Comparison of ENCODE assay signal across 28 mouse cellular contexts in the genomic region with DNA sequence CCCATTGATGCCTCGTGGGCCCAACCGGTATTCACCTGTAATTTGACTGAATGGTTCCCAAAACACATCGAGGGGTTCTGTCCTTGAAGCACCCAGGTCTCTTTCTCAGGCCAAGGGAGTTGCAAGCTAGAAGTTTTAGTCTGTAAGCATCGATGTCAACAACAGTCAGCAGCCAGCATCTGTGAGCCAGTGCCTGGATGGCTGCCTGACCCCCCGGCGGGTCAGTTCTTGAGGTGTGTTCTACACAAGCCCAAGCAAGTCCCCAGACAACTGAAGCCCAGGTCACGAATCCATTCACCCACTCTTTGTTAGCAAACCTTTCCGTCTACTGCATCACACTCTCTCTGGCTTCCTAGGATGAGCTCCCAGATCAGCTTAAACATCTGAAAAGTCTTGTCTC. TPM values are rescaled to one million over a fixed set of nuclear protein-coding genes. Genes with fewer than 3 reads are reported as not detected.
"Had no signal": no experiment of that assay in that cellular context is flagged by ENCODE, and none has a peak within 500 bp of the region (broad histone marks: within the 10 kb centered on the region; RNA-seq: fewer than 3 reads in every experiment).

No protein-coding gene starts in this region.

- H3K27ac ChIP-seq: gastrocnemius, adult 2 months; heart, adult 2 months; hindbrain, embryonic 10.5 days; hindbrain, embryonic 12.5 days; hindbrain, embryonic 14.5 days; intestine, embryonic 15.5 days; layer of hippocampus, adult 2 months; left cerebral cortex, adult 2 months; limb, embryonic 13.5 days; limb, embryonic 15.5 days; liver, embryonic 12.5 days; liver, embryonic 14.5 days had no signal

- H3K27me3 ChIP-seq: heart, embryonic 12.5 days; hindbrain, embryonic 12.5 days; intestine, embryonic 15.5 days; limb, embryonic 13.5 days; limb, embryonic 15.5 days; liver, embryonic 12.5 days had no signal

- H3K36me3 ChIP-seq: heart, embryonic 12.5 days; hindbrain, embryonic 10.5 days; hindbrain, embryonic 12.5 days; intestine, embryonic 15.5 days; limb, embryonic 13.5 days; limb, embryonic 15.5 days; liver, embryonic 12.5 days had no signal

- H3K4me3 ChIP-seq: gastrocnemius, adult 2 months; heart, adult 2 months; heart, embryonic 12.5 days; hindbrain, embryonic 10.5 days; hindbrain, embryonic 12.5 days; intestine, embryonic 15.5 days; layer of hippocampus, adult 2 months; left cerebral cortex, adult 2 months; limb, embryonic 13.5 days; limb, embryonic 15.5 days; liver, embryonic 12.5 days had no signal

- H3K9me3 ChIP-seq: heart, embryonic 12.5 days; hindbrain, embryonic 10.5 days; hindbrain, embryonic 12.5 days; intestine, embryonic 15.5 days; limb, embryonic 13.5 days; limb, embryonic 15.5 days; liver, embryonic 12.5 days had no signal

- DNase-seq: gastrocnemius, adult 2 months; gastrocnemius, postnatal 10 days; gastrocnemius, postnatal 25 days; heart, adult 2 months; heart, postnatal 14 days; heart, postnatal 36 days; kidney, adult 18-20 months; kidney, adult 8-10 months; kidney, postnatal 10 days; kidney, postnatal 25 days; kidney, postnatal 4 days had no signal

- H3K4me2 ChIP-seq: heart, embryonic 12.5 days; hindbrain, embryonic 12.5 days; hindbrain, embryonic 14.5 days; intestine, embryonic 15.5 days; limb, embryonic 13.5 days; limb, embryonic 15.5 days; liver, embryonic 12.5 days had no signal

- H3K9ac ChIP-seq: heart, embryonic 12.5 days; hindbrain, embryonic 12.5 days; hindbrain, embryonic 14.5 days; intestine, embryonic 15.5 days; limb, embryonic 13.5 days; limb, embryonic 15.5 days; liver, embryonic 12.5 days; liver, embryonic 14.5 days had no signal

- ATAC-seq: hindbrain, embryonic 16.5 days; inflammation-experienced regulatory T-cells, adult 6 months; intestine, embryonic 15.5 days; intestine, postnatal 0 days; liver, embryonic 12.5 days had no signal

- H3K4me1 ChIP-seq: heart, embryonic 12.5 days; hindbrain, embryonic 10.5 days; hindbrain, embryonic 12.5 days; intestine, embryonic 15.5 days; limb, embryonic 13.5 days; limb, embryonic 15.5 days had no signal

RNA-seq across cellular contexts. Expression of a gene that starts 37.4 kb away (rescaled TPM):
- total RNA-seq: gastrocnemius, adult 2 months; gastrocnemius, postnatal 25 days; granulocyte monocyte progenitor cell, adult 5-6 weeks; heart, adult 2 months; heart, postnatal 14 days; heart, postnatal 36 days; layer of hippocampus, adult 2 months; left cerebral cortex, adult 2 months; left cerebral cortex, postnatal 14 days had no signal
- polyA plus RNA-seq: inflammation-experienced regulatory T-cells, adult 6 months; liver, adult 2 months had no signal
